Mouse (Mus musculus) E14TG2a.4 (cell line): ENCODE measurements around the gene Ambra1.
"Not testable (repeated sequence)": the region's sequence is repeated elsewhere in the genome, so short reads cannot be mapped to it uniquely, and the experiment has no call there.

Source experiments
- H3K27me3 ChIP-seq: 2 replicates; pipeline ENCODE4 v1.6.1; 2014; ENCODE audit warnings: low read length, control low read depth; ENCODE audit not compliant: insufficient read depth
- H3K36me3 ChIP-seq: 2 replicates; pipeline ENCODE4 v1.6.1; 2014; ENCODE audit warnings: low read length, control low read depth; ENCODE audit not compliant: insufficient read depth
- H3K4me1 ChIP-seq: replicated peaks from 2 replicates; pipeline ENCODE4 v1.6.1; 2014; ENCODE audit warnings: low read depth, low read length, control low read depth
- H3K4me3 ChIP-seq: replicated peaks from 2 replicates; pipeline ENCODE4 v1.5.1; 2014; ENCODE audit warnings: mild to moderate bottlenecking, low read length
- H3K9me3 ChIP-seq: 2 replicates; pipeline ENCODE4 v1.6.1; 2014; ENCODE audit warnings: low read length, control low read depth
- CTCF ChIP-seq: conservative IDR thresholded peaks from 2 replicates; pipeline ENCODE4 v1.5.1; 2014; ENCODE audit warnings: low read length
- NANOG ChIP-seq: IDR thresholded peaks from 2 replicates; pipeline ENCODE4 v1.6.1; 2014; ENCODE audit warnings: borderline replicate concordance, low read length, mixed read lengths
- POU5F1 ChIP-seq: IDR thresholded peaks from 2 replicates; pipeline ENCODE4 v1.6.1; 2014; ENCODE audit warnings: low read length, borderline replicate concordance

Ambra1 gene

GRCm38 (mm10) chr2:91724716-91725115 lies 5.2 kb upstream of the Ambra1 start:
- H3K36me3 ChIP-seq = peaks cover 21% of the 10 kb centered on the region
- no peaks in the 10 kb centered on the region for H3K9me3 ChIP-seq
- peaks cover 4% of the 10 kb centered on the region; the same call in 1 of the 2 replicates for H3K27me3 ChIP-seq
- H3K4me3 ChIP-seq = no peak overlapping the region
- H3K4me1 ChIP-seq = peaks cover 12% of the 10 kb centered on the region
- TF ChIP-seq NANOG = no peak
- TF ChIP-seq POU5F1 = no peak
- TF ChIP-seq CTCF = no peak

GRCm38 (mm10) chr2:91725476-91725875 lies 4.5 kb upstream of the Ambra1 start:
- H3K9me3 ChIP-seq, H3K4me1 ChIP-seq, H3K27me3 ChIP-seq, H3K4me3 ChIP-seq: not testable (repeated sequence)
- H3K36me3 ChIP-seq = peaks cover 14% of the 10 kb centered on the region

DNA sequence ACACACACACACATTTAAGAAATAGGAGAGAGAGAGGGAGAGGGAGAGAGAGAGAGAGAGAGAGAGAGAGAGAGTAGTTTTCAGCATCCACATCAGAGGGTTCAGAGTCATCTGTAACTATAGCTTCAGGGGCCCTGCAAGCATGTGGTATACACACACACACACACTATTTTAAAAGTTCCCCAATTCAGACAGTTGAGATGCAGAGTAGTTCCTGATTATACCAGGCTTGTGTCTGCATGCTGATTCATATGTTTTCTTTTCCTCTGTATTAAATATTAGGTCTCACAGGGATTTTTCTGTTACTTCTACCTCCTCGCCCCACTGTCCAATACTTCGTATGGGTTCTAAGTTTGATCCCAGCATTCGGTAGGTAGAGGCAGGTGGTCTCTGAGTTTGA lies 2.9 kb upstream of the Ambra1 start:
- TF ChIP-seq NANOG = no peak
- no peak for TF ChIP-seq CTCF
- no peak for TF ChIP-seq POU5F1
- Histone ChIP-seq H3K4me3 (no peak overlapping the region), H3K4me1 (peaks cover 20% of the 10 kb centered on the region), H3K9me3 (no peaks in the 10 kb centered on the region), H3K36me3 (no peaks in the 10 kb centered on the region), H3K27me3 (peaks cover 4% of the 10 kb centered on the region; the same call in 1 of the 2 replicates)

DNA sequence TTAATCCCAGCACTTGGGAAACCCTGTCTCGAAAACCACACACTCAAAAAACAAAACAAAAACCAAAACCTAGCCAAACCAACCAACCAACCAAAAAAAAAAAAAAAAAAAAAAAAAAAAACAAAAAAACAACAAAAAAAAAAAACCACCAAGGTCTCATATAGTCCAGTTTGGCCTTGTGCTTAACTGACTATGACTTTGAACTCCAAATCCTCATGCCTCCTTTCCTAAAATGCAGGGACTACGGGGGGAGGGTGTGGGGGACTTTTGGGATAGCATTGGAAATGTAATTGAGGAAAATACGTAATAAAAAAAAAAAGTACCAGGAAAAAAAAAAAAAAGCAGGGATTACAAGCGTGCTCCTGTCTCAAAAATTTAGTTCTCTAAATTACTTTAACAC lies 363 bp upstream of the Ambra1 start:
- Histone ChIP-seq H3K4me1 (peaks cover 36% of the 10 kb centered on the region), H3K9me3 (no peaks in the 10 kb centered on the region), H3K27me3 (peaks cover 4% of the 10 kb centered on the region; the same call in 1 of the 2 replicates), H3K36me3 (no peaks in the 10 kb centered on the region), H3K4me3 (peak overlapping the region; percentile 97)
- TF ChIP-seq POU5F1 (no peak), CTCF (no peak), NANOG (no peak)

GRCm38 (mm10) chr2:91735221-91735620 lies 5.3 kb downstream of the Ambra1 start:
- TF ChIP-seq NANOG (no peak), CTCF (no peak)
- H3K9me3 ChIP-seq = no peaks in the 10 kb centered on the region
- no peak overlapping the region for H3K4me3 ChIP-seq
- H3K4me1 ChIP-seq = peaks cover 64% of the 10 kb centered on the region
- no peaks in the 10 kb centered on the region for H3K27me3 ChIP-seq
- no peaks in the 10 kb centered on the region for H3K36me3 ChIP-seq

- TF ChIP-seq NANOG (no peak), POU5F1 (no peak), CTCF (no peak)
- H3K27me3 ChIP-seq = no peaks in the 10 kb centered on the region
- H3K36me3 ChIP-seq = no peaks in the 10 kb centered on the region
- H3K9me3 ChIP-seq = no peaks in the 10 kb centered on the region
- H3K4me1 ChIP-seq = peaks cover 53% of the 10 kb centered on the region
- H3K4me3 ChIP-seq = no peak overlapping the region
Observed at GRCm38 (mm10) chr2:91739586-91739985, 9.7 kb downstream of the Ambra1 start.

GRCm38 (mm10) chr2:91744686-91745085 lies 14.8 kb downstream of the Ambra1 start:
- Histone ChIP-seq H3K27me3 (no peaks in the 10 kb centered on the region), H3K9me3 (no peaks in the 10 kb centered on the region), H3K4me1 (peaks cover 26% of the 10 kb centered on the region), H3K4me3 (no peak overlapping the region), H3K36me3 (no peaks in the 10 kb centered on the region)
- TF ChIP-seq CTCF (no peak), POU5F1 (no peak), NANOG (no peak)

DNA sequence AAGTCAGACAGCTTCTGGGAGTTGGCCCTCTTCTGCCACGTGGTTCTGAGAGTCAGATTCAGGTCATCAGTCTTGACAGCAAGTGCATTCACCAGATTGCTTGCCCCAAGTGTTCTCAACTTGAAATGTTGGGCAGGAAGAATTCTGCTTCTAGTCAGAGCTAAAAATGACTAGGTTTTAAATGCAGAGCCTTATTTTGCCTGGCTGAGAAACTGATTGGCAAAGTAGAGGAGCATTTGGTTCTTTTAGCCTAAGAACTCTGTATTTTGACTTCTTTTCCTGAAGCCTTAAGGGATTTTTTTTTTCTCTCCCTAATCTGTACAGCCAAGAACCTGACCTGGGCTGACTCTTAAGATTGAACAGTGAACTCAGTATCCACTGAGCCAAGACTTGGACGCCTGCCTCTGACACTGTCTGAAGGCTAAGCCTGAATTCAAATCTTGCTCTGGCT lies 19.9 kb downstream of the Ambra1 start:
- no peak for TF ChIP-seq NANOG
- TF ChIP-seq CTCF = no peak
- Histone ChIP-seq H3K4me1 (peaks cover 23% of the 10 kb centered on the region), H3K36me3 (peaks cover under 1% of the 10 kb centered on the region; the same call in 1 of the 2 replicates), H3K9me3 (no peaks in the 10 kb centered on the region), H3K27me3 (no peaks in the 10 kb centered on the region), H3K4me3 (no peak overlapping the region)

DNA sequence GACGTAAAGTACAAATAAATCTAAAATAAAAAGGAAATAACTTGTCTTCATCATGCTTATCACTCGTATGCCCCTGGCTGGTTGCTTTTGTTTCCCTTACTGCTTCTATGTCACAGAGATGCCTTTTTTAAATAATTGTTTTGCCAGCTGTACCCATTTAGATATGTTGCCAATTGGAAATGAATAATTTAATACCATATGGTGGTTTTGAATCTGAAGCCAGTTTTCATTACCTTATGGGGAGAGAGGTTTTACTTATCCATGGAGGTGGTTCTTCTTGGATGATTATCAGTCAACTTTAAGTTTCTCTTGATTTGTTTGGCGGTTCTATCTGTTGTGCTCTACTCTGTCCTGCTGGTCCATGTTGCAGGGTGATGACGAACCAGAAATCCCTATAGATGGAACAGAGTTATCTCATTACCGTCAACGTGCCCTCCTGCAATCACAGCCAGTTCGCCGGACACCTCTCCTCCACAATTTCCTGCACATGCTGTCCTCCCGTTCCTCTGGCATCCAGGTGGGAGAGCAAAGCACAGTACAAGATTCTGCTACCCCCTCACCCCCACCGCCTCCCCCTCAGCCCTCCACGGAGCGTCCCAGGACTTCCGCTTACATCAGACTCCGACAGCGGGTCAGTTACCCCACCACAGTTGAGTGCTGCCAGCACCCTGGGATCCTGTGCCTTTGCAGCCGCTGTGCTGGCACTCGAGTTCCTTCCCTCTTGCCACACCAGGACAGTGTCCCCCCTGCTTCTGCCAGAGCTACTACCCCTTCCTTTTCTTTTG lies 42.2 kb downstream of the Ambra1 start:
- Histone ChIP-seq H3K27me3 (no peaks in the 10 kb centered on the region), H3K4me3 (no peak overlapping the region; the same call in 1 of the 2 replicates), H3K4me1 (peaks cover 10% of the 10 kb centered on the region), H3K9me3 (no peaks in the 10 kb centered on the region), H3K36me3 (peaks cover 80% of the 10 kb centered on the region)
- TF ChIP-seq CTCF = no peak
- no peak for TF ChIP-seq NANOG
- TF ChIP-seq POU5F1 = no peak
